Mouse (Mus musculus) c-Kit-positive CD71-positive TER-119-positive erythroid progenitor cells, embryonic 14.5 days (primary cell): ENCODE results near the gene Lrch1.

Experiments
- DNase-seq: peaks from one replicate; pipeline ENCODE4 v3.0.0-alpha.2; 2013; ENCODE audit warnings: low spot score

Gene Lrch1

DNA sequence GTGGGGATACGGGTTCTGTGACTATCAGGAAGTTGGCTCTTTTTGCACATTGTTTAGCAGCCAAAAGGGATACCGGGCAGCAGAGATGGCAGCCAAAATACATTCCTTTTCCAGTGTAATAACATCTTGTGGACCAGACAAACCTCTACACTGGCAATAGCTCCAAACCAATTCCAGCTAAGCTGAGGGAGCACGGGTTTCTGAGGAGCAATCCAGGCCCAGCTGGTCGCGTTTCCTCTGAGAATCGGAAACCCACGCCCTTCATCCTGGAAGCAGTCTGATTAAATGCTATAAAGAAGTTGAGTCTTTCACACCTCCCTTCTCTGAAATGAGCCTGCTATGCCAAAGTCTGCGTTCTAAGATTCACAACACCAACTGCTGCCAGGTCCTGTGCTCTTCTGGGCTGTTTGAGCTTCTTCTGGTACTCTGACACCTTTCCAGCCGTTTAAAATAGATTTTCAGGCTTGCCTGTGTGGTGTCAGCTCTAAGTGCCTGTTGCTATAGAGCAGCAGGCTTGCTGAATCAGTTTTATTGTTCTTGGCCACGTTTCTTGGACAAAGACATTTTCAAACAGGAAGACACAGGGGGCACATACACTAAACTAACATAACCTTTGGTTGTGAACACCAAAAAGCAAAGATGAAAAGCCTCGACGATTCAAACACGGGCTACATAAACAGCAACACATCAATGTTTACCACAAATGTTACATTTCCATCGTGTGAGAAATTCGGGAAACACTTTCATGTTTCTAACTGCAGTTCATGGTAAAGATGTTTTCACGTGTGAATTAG is 94.5 kb downstream of the Lrch1 start:
- no peak for DNase-seq

DNA sequence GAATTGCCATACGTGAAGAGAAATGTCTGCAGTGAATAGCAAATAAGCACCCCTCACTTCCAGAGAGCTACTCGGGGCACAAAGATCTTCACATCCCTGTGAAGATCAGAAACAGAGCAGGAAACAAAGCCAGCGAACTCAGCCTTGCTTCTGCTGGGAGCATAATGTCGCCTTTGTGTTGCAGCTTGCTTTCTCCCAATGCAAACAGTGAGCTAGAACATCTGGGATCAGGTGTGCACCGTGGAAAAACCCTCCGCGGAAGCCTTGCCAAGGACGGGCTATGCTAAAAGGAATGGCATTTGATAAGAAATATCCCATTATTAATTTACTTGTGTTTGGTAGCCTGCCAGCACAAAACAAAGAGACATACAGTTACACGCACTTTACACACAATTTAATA is 95.8 kb downstream of the Lrch1 start:
- DNase-seq = no peak

DNA sequence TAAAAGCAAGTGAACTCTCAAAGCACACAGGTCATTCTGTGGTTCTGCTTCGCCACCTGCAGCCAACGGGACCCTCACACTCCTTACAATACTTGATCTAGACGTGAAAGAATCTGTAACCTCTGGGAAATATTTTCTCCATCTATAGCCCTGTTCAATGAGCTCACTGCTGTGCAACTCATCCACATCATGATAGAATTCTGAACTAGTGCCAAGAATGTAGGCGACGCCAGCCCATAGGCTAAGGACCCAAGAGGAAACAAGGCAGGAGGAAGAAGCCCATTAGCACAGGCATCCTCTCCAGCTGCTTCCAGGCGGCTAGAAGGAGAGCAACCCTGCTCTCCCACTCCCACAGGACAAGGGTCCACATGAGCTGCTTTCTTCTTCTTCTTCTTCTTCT is 98.7 kb downstream of the Lrch1 start:
- DNase-seq = no peak

DNA sequence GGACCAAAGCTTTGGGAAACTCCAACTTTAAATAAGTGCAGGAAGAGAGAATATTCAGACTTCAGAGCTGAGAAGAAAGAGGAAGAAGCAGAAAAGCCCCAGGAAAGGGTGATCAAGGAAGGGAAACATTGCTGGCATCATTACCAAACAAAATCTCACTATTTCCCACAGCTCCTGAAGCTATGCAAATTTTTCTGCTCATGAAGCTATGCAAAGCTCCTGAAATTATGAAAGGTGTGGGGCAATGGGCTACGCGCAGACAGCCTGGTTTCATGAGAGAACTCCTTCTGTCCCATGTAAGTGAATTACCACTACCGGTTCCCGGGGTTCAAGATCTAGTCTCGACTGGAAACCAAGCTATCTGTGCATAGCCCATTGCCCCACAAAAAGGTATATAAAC is 99.5 kb downstream of the Lrch1 start:
- no peak for DNase-seq

DNA sequence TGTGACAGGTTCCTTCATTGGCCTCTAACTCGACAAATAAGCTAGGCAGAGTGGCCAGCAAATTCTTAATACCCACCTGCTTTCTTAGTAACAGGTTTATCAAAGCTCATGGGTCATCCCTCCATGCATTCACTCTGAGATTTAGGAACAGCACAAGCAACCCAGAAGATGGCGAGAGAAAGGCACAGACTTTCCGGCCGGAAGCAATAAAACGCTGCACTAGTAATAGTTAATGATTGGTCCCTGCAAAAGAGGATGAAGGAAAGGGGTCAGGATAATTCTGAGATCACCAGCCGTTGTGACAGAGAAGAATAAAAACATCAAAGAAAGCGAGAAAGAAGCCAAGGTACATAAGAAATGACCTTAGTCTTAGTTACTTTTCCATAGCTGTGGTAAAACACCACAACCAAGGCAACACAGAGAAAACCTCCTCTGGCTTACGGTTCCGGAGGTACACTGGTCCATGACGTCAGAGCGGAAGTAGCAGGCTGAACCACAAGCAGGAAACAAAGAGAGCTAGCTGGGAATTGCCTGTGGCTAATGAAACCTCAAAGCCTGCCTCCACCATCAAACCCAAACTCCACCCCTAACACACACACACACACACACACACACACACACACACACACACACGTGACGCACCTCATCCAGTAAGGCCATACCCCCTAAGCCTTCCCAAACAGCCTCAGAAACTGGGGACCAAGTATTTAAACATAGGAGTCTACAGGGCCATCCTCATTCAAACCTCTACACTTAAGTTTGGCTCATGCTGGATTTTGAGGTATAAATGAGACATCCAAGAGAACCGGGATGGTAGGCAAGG is 100.2 kb downstream of the Lrch1 start:
- DNase-seq = peak; percentile 32

DNA sequence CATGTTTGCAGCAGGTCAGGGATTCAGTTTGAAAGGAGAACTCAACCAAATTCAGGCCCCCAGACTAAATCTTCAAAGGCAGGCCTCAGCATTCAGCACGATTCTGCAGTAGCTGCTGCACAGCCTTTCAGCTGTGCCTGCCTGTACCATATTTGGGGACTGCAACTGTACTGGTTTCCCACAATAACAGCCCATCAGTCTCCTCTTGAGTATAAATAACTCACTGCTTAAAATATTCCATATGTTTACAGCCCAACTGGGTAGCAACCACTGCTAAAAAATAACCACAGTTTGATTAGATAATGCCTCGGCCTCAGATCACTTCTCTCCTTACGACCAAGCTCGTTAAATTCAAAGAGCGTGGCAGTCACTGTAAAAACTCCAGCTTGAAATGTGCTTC is 101.0 kb downstream of the Lrch1 start:
- no peak for DNase-seq

DNA sequence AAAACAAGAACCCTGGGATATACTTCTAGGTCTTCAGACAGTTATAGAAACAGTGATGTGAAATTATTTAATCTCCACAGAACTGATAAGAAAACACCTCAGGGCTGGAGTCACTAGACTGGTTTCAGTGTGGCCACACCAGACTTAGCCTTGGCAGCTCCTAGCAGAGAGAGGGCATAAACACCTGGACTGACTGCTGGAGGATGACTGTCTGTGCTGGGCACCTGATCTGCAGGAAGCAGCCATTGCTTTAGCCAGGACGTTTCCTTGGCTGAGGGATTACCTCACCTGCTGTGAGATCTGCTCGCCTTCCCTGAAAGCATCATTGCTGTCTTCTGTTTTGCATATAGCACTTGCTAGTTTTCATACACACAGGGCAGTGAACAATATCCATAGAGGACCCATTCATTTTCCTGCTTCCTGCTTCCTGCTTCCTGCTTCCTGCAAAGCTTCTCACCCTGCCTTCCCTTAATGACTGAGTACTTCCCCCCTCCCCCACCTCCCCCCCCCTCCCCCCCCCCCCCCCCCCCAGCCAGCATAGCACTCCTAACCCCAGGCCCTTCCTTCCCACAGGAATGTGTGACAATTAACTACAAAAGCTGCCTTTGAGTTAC is 101.9 kb downstream of the Lrch1 start:
- no peak for DNase-seq

DNA sequence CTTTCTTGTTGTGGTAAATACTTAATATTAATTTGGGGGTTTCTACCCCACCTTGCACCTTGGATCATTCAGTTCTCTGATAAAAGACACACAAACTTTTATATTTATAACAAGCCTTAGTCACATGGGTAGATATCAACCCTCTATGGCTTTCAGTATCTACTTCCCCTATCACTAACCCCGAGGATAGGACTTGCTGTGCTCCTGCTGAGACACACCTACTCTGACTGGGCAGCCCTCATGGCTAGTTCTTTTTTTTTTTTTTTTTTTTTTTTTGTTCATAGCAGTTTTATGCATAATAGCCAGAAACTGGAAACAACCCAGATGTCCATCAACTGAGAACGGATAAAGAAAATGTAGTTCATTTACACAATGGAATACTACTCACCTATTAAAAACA is 106.0 kb downstream of the Lrch1 start:
- DNase-seq = no peak

DNA sequence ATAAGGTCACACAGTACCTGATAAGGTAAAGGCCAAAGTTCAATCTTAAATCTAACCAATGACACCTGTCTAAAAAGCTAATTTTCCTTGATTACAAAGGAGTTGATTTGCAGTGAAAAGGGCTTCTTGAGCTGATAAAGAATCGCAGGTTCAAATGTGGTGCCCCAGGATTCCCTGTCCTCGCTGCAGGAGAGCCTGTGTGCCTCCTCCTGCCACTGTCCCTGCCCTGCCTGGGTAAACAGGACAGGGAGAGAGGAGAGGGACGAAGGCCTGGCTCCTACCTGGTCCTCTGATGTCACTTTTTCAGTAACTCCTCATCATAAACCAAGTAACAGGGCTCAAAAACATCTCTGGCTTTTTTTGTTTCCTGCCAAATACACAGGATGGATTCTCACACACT is 106.4 kb downstream of the Lrch1 start:
- no peak for DNase-seq

DNA sequence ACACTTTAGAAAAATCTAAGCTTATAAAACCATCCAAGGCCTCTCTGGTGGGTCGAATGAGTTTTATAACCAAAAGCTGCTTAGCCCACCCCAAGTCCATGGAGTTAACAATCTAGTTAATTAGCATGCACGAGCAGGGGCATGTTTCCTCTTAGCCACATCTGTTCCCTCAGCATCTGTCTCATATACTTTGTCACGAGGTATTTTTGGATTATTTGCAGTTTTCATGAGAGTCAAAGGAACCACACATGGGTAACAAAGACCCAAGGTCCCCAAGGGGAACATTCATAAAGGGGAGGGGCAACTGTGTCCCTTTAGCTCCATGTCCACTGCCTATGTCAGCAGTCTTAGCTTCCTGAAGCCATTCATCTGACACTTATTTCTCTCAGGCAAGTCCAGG is 106.9 kb downstream of the Lrch1 start:
- no peak for DNase-seq

DNA sequence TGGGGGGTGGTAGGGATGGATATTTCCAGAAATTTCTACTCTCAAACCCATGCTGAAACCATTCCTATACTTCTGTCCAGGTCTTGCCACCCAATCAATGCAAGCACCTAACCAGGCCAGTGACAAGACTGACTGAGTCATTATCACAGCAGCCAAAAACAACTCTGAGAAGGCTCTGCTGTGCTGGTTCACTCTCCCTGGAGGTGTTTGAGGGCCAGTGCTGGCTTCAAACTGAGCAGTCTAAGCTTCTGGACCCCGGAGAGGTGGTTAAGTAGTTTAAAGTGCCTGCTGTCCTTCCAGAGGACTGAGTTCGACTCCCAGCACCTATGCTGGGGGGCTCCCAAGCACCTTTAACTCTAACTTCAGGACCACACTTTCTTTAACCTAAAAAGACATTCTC is 107.3 kb downstream of the Lrch1 start:
- no peak for DNase-seq

DNA sequence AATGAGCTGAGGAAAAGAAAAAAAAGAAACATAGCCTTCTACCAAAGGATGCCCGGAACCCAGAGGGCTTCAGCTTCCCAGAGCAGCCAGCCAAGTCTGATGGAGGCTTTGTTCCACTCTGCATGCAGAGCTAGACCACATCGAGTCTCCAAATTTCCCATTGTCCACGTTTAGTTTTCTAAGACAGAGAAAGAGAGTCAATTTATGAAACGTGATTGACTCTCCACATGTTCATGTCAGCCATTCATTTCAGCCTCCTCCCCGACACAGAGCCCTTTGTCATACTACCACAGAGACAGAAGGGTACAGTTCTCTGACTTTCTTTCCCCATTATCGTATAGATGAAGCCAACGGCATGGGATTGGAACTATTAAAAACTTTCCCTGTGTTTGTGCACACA is 108.9 kb downstream of the Lrch1 start:
- no peak for DNase-seq

DNA sequence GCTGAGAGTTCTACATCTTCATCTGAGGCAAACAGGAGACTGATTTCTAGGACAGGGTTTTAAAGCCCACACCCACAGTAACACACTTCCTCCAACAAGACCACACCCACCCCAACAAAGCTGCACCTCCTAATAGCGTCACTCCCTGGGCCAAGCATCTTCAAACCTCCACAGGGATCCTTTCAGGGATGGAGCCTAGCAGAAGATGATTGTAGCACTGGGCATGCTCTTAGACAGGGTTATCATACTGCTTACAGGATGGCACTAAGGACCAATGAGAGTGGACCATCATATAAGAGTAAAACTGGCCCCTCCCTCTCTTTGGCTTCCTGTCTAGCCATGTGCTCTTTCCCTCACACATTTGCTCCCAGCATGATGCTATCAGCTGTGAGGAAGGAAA is 112.7 kb downstream of the Lrch1 start:
- DNase-seq = no peak

DNA sequence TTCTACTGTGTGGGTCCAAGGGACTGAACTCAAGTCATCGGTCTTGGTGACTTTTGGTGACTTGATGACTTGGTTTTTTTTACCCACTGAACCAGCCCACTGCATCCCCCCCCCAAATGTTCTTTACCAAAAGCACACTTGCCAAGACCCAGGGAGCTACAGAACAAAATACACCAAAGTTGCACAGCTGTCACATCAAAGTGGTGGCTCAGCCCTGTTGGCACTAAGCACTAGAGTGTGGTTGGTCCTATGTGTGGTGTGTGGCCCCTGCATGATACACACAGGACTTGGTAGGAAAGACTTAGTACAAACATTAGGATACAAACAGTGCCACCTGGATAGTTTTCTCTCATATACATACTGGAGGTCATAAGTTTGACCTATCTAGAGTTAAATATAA is 113.5 kb downstream of the Lrch1 start:
- no peak for DNase-seq

DNA sequence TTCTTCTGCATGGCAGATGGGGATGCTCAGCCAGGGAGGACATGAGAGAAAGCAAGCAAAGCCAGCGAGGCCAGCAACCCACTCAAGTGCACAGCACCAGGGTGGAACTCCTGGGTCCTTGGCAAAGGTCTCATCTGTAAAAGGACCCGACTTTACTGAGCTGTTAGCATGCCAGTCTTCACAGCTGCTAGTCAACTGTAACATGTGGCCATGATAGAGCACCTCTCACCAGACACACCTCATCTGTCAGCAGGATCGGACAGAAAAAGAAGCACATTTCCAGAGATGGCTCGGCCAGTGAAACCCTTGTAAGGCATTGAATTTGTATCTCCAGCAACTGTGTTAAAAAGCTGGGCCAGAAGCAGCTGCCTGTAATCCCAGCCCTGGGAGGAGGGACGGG is 116.0 kb downstream of the Lrch1 start:
- no peak for DNase-seq

DNA sequence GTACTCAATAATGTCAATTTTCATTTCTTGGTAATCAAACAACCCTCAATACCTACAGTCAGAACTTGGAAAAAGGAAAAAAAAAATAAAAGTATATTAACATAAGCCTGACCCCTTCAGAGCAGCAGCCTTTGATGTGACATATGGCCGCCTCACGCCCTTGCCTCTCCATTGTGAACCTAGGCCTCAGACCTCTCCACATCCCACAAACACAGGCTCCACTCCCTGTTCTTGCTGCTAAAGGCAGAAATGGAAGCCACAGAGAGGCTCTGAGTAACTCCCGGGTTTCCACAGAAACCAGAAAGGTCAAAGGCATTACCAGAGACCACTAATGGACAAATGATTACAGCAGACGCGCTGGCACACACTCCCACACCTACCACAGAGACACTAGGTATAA is 116.6 kb downstream of the Lrch1 start:
- no peak for DNase-seq

DNA sequence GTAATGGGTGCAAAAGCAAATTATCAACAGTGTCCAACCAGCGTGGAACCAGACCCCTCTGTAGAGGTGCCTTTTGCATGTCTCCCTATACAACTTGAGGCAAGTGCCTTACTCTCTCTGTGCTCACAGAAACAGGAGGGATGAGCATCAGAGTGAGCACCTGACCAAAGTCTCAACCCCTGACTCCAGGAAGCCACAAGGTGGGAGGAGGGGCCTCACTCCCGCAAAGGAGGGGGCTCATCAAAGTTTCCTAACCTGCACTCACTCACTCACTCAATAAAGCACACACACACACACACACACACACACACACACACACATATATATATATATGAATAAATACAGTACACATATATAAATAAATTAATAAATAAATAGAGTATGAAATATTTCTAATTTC is 117.1 kb downstream of the Lrch1 start:
- DNase-seq = no peak

DNA sequence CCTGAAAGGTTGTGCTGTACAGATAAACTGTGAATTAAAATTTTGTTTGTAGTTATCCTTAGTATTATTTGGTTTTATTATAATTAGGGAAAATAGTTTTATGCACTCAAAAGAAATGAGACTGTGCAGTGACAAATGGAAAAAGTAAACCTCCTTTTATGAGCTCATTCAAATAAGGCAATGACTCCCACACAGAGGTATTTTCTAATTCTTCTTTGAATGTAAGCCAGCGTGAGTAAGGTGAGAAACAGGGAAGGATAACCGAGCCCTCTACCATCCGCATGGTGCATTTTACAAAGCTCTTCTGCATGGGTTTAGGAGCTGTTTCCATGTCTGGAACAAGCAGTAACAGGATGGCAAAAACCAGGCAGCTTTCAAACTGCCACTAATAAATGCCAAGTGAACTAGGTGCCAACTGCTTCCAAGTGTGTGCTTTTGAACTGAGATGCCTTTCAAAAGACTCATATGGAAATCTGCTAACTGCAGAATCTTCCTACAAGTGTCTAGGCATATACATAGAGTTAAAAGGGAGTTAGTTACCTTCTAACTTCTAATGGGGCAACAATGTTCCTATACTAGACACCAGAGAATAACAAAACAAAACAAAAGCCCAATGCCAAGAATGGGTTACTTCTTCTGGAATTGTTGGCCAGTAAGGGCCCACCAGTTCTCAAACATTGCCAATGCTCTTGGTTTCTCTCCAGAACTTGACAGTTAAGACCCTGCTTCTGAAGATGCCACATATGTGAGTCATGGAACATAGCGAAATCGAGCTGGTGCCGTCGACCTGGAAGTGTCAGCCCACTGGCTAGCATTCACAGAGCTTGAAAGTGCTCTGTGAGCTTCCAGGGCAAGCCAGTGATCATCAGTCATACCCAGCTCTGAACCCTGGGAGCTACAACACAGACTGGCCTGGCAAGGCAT is 124.7 kb downstream of the Lrch1 start:
- DNase-seq = no peak

DNA sequence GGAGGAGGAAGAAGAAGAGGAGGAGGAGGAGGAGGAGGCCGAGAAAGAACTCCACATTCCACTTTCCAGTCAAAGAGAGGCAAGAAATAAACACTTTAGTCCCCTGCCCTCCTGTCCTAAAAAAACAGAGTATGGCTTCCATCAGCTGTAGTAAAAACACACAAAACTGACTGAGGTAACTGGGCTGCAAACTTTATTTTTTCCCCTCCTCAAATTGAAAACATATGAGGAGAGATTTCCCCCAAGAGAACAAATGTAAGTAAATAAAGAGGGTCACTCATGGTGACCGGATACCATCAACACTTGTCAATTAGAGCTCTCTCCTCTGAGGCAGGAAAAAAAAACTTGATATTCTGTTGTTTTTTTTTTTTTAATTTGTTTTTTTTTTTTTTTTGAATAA is 125.6 kb downstream of the Lrch1 start:
- no peak for DNase-seq

DNA sequence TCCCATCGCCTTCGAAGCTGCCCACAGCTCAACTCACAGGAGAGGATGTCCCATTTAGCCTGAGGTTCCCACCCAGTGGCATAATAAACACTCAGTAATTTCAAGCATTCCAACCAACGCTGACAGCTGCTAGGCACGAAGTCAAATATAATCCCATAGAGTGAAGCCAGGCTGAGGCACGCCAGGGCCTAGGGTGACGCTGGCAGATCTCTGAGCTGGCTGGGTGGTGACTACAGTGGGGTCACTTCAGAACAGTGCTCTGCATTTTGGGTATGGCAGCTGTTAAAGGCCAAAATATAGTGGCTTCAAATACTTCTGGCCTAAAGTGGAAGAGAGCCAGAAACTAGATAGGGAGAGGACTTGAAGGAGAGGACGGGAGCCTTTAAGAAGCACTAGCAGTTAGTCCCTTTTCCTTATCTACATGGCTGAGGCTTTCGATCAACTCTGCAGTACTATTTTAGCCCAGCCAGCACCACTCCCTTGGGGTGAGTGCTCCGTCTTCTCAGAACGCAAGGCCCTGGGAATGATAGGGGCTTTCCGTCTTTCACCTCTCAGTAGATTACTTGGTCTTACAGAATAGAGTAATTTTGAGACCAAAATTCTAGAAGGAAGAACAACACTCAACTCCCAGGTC is 127.4 kb downstream of the Lrch1 start:
- DNase-seq = peak; percentile 36

DNA sequence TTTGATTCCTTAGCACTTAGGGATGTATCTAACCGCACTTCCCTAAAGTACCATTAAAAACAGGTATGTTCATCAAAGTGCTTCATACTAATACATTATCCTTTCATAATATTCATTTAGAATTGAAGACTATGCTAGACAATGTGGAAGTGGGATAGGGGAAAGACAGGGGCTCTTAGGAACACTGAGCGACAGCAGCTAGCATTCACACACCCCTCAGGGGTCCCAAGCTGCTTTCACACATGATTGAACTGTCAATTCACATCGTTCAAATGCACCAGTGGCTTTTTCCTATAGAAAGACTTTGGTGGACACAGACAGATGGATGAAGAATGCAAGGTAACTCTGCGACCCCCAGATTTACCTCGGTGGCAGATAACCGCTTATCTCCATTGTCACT is 131.0 kb downstream of the Lrch1 start:
- DNase-seq = no peak
